Mouse (Mus musculus) C2C12 (cell line): ENCODE measurements around the gene B3gnt2.

Source experiments
- CEBPB ChIP-seq: IDR thresholded peaks from one replicate; pipeline ENCODE4 v1.6.1; 2011; ENCODE audit warnings: low read depth, mild to moderate bottlenecking, control low read depth, moderate library complexity
- CTCF ChIP-seq: IDR thresholded peaks from one replicate; pipeline ENCODE4 v1.5.1; 2011; ENCODE audit not compliant: control insufficient read depth, insufficient read depth, insufficient read length
- FOSL1 ChIP-seq: IDR thresholded peaks from one replicate; pipeline ENCODE4 v1.8.0; 2011; ENCODE audit warnings: mild to moderate bottlenecking, low read length; ENCODE audit not compliant: poor library complexity, insufficient read depth, severe bottlenecking
- MYOG ChIP-seq: IDR thresholded peaks from one replicate; pipeline ENCODE4 v1.6.1; 2011; ENCODE audit not compliant: control insufficient read depth, insufficient read length; ENCODE audit errors: extremely low read depth
- USF1 ChIP-seq: IDR thresholded peaks from one replicate; pipeline ENCODE4 v1.6.1; 2011; ENCODE audit warnings: low read depth, mild to moderate bottlenecking, control low read depth, moderate library complexity

DNA sequence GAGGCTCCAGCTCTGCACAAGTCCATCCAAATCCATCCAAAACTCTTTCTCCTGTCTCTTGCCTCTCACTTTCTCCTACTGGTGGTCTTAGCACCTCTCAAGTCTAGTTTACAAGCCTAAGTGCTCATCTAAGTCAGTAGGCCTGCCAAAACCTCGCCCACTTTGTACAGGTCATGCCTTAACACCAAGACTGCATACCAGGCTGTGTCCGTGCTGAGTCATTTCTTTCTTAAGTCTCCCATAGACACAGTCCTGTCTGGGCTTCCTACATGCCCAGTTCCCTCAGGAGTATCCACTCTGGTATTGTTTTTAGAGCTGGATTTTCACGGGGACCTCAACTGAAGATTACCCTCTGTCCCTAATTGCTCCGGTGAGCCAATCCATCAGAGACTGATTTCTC, 127.9 kb downstream of the B3gnt2 start:
- TF ChIP-seq CTCF (no peak), USF1 (no peak), CEBPB (no peak), MYOG (no peak), FOSL1 (no peak)
